Mouse (Mus musculus) myocyte (in vitro differentiated cells): Measurements from ENCODE around the gene Trdmt1.
"Not testable (repeated sequence)": the region's sequence is repeated elsewhere in the genome, so short reads cannot be mapped to it uniquely, and the experiment has no call there.

Experiments used
- CEBPB ChIP-seq: IDR thresholded peaks from 2 replicates; pipeline ENCODE4 v1.6.1; 2011; ENCODE audit warnings: mild to moderate bottlenecking, moderate library complexity; ENCODE audit not compliant: poor library complexity, insufficient read depth, severe bottlenecking
- E2F4 ChIP-seq: IDR thresholded peaks from one replicate; pipeline ENCODE4 v1.6.1; 2011; ENCODE audit warnings: mild to moderate bottlenecking, control low read depth, moderate library complexity; ENCODE audit not compliant: insufficient read depth
- MAX ChIP-seq: IDR thresholded peaks from one replicate; pipeline ENCODE4 v1.6.1; 2011; ENCODE audit warnings: low read depth, mild to moderate bottlenecking, control low read depth
- MYOD1 ChIP-seq, 3 experiments: IDR thresholded peaks; one replicate each; pipeline ENCODE4 v1.6.1; 2011; ENCODE audit warnings: control low read depth in 2 of 3, low read depth in 2 of 3, mild to moderate bottlenecking in 2 of 3, moderate library complexity in 1 of 3; ENCODE audit not compliant: insufficient read length in 2 of 3, control insufficient read depth in 1 of 3
- MYOG ChIP-seq, 3 experiments: IDR thresholded peaks; one replicate each; pipeline ENCODE4 v1.6.1; 2011; ENCODE audit warnings: control low read depth in 2 of 3, low read depth in 2 of 3, mild to moderate bottlenecking in 2 of 3; ENCODE audit not compliant: insufficient read length in 2 of 3, control insufficient read depth in 1 of 3, insufficient read depth in 1 of 3
- POLR2A ChIP-seq: IDR thresholded peaks from one replicate; pipeline ENCODE4 v1.6.1; 2011; ENCODE audit warnings: low read depth, mild to moderate bottlenecking, control low read depth, moderate library complexity; ENCODE audit not compliant: insufficient read length
- POLR2AphosphoS2 ChIP-seq: IDR thresholded peaks from one replicate; pipeline ENCODE4 v1.6.1; 2011; ENCODE audit warnings: low read depth, control low read depth; ENCODE audit not compliant: insufficient read length
- SRF ChIP-seq: IDR thresholded peaks from one replicate; pipeline ENCODE4 v1.6.1; 2011; ENCODE audit warnings: low read depth; ENCODE audit not compliant: control insufficient read depth, insufficient read length
- TCF12 ChIP-seq: IDR thresholded peaks from one replicate; pipeline ENCODE4 v1.6.1; 2011; ENCODE audit warnings: mild to moderate bottlenecking, control low read depth; ENCODE audit not compliant: poor library complexity, insufficient read depth, severe bottlenecking
- USF1 ChIP-seq: IDR thresholded peaks from one replicate; pipeline ENCODE4 v1.6.1; 2011; ENCODE audit warnings: low read depth, mild to moderate bottlenecking, control low read depth, moderate library complexity

DNA sequence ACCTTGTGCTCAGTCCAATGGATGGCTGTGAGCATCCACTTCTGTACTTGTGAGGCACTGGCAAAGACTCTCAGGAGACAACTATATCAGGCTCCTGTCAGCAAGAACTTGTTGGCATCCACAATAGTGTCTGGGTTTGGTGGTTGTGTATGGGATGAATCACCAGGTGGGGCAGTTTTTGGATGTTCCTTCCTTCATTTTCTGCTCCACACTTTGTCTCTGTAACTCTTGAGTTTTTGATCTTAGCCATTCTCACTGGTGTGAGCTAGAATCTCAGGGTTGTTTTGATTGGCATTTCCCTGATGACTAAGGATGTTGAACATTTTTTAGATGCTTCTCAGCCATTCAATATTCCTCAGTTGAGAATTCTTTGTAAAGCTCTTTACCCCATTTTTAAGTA, 39.3 kb upstream of the Trdmt1 start:
- TF ChIP-seq SRF; MAX; USF1; POLR2A; POLR2AphosphoS2; MYOD1 (IDR thresholded peaks at IDR 0.05; ENCODE audit: control insufficient read depth in 1 of 3, insufficient read length in 2 of 3, low read depth in 2 of 3); TCF12; CEBPB; MYOG (IDR thresholded peaks at IDR 0.05; ENCODE audit: control insufficient read depth in 1 of 3, insufficient read depth in 1 of 3, insufficient read length in 2 of 3, low read depth in 2 of 3); E2F4: not testable (repeated sequence)
